Mouse (Mus musculus): Measurements from ENCODE around the gene Ogfod1.
A peak's percentile ranks its signal among the peaks of the same experiment; 100 is the strongest.

Gene Ogfod1

GRCm38 (mm10) chr8:94068793-94069192, 31.8 kb downstream of the Ogfod1 start:
- no peak for DNase-seq (ENCODE audit: low read depth, low spot score)

- no peak for DNase-seq (ENCODE audit: low read depth, low spot score)
These were observed 39.6 kb downstream of the Ogfod1 start for GRCm38 (mm10) chr8:94076461-94077192.

GRCm38 (mm10) chr8:94087964-94088363, 51.0 kb downstream of the Ogfod1 start:
- no peak for DNase-seq (ENCODE audit: low read depth, low spot score)

GRCm38 (mm10) chr8:94089715-94090114, 52.7 kb downstream of the Ogfod1 start:
- DNase-seq (ENCODE audit: low read depth, low spot score), result no peak

- DNase-seq (ENCODE audit: low read depth, low spot score), result no peak
These were observed 55.9 kb downstream of the Ogfod1 start for GRCm38 (mm10) chr8:94092848-94093247.

- DNase-seq (ENCODE audit: low read depth, low spot score), result no peak
These were observed 57.3 kb downstream of the Ogfod1 start for GRCm38 (mm10) chr8:94094281-94094680.

- peak; percentile 99 for DNase-seq (ENCODE audit: low read depth, low spot score)
These were observed 61.3 kb downstream of the Ogfod1 start, which contains the start of gene Bbs2 for GRCm38 (mm10) chr8:94098081-94098974. Gene Bbs2, minus strand, starts transcription at chr8:94098928.

- DNase-seq (ENCODE audit: low read depth, low spot score), result no peak
These were observed 62.0 kb downstream of the Ogfod1 start for GRCm38 (mm10) chr8:94098996-94099395.

- DNase-seq (ENCODE audit: low read depth, low spot score), result peak; percentile 64
These were observed 67.1 kb downstream of the Ogfod1 start for GRCm38 (mm10) chr8:94104146-94104545.

GRCm38 (mm10) chr8:94107871-94108270, 70.9 kb downstream of the Ogfod1 start:
- DNase-seq (ENCODE audit: low read depth, low spot score), result peak; percentile 40

- no peak for DNase-seq (ENCODE audit: low read depth, low spot score)
These were observed 72.4 kb downstream of the Ogfod1 start for GRCm38 (mm10) chr8:94109396-94109795.

GRCm38 (mm10) chr8:94109835-94110234, 72.8 kb downstream of the Ogfod1 start:
- no peak for DNase-seq (ENCODE audit: low read depth, low spot score)

GRCm38 (mm10) chr8:94110526-94111177, 73.7 kb downstream of the Ogfod1 start:
- peak; percentile 43 for DNase-seq (ENCODE audit: low read depth, low spot score)

GRCm38 (mm10) chr8:94113435-94113834, 76.4 kb downstream of the Ogfod1 start:
- DNase-seq (ENCODE audit: low read depth, low spot score), result no peak

- DNase-seq (ENCODE audit: low read depth, low spot score), result no peak
These were observed 77.0 kb downstream of the Ogfod1 start for GRCm38 (mm10) chr8:94113972-94114371.
